Mouse (Mus musculus): ENCODE data around the gene Zfp709. TPM values are rescaled to one million over a fixed set of nuclear protein-coding genes. Genes with fewer than 3 reads are reported as not detected.
A peak's percentile ranks its signal among the peaks of the same experiment; 100 is the strongest.
"Not testable (repeated sequence)": the region's sequence is repeated elsewhere in the genome, so short reads cannot be mapped to it uniquely, and the experiment has no call there.

Gene Zfp709
- 1 to 10 TPM; 4.7 to 6.6 TPM for total RNA-seq (2021)
- 0.10 and 0.19 TPM in 2 replicates for polyA plus RNA-seq (2012; rRNA removed)
- long read RNA-seq, full-length matches to known transcripts, result 2 of 2 reads
- long read RNA-seq, partial matches to known transcripts, result 0 of 2 reads
- long read RNA-seq, other reads (novel, unspliced or antisense), result 0 of 2 reads

- peak; percentile 86 for DNase-seq
Observed at GRCm38 (mm10) chr8:71881618-71882274, at the start of gene Zfp709. TSS of gene Zfp709 (plus strand) at chr8:71882019.

GRCm38 (mm10) chr8:71838207-71838606 lies 43.6 kb upstream of the Zfp709 start:
- DNase-seq, result not testable (repeated sequence)

GRCm38 (mm10) chr8:71841201-71841817 lies 40.5 kb upstream of the Zfp709 start:
- DNase-seq, result not testable (repeated sequence)

- DNase-seq, result not testable (repeated sequence)
Observed at GRCm38 (mm10) chr8:71842476-71842875, 39.3 kb upstream of the Zfp709 start.

GRCm38 (mm10) chr8:71844453-71844852 lies 37.4 kb upstream of the Zfp709 start:
- not testable (repeated sequence) for DNase-seq

- not testable (repeated sequence) for DNase-seq
Observed at GRCm38 (mm10) chr8:71845993-71846483, 35.8 kb upstream of the Zfp709 start.

GRCm38 (mm10) chr8:71846745-71847144 lies 35.1 kb upstream of the Zfp709 start:
- DNase-seq, result not testable (repeated sequence)

GRCm38 (mm10) chr8:71851014-71851413 lies 30.8 kb upstream of the Zfp709 start:
- not testable (repeated sequence) for DNase-seq

- DNase-seq, result not testable (repeated sequence)
Observed at GRCm38 (mm10) chr8:71853360-71853759, 28.5 kb upstream of the Zfp709 start.

GRCm38 (mm10) chr8:71856630-71857328 lies 25.0 kb upstream of the Zfp709 start:
- DNase-seq, result not testable (repeated sequence)

GRCm38 (mm10) chr8:71857364-71857763 lies 24.5 kb upstream of the Zfp709 start:
- not testable (repeated sequence) for DNase-seq

GRCm38 (mm10) chr8:71861551-71861950 lies 20.3 kb upstream of the Zfp709 start:
- not testable (repeated sequence) for DNase-seq

GRCm38 (mm10) chr8:71862038-71862437 lies 19.8 kb upstream of the Zfp709 start:
- not testable (repeated sequence) for DNase-seq

GRCm38 (mm10) chr8:71900666-71901065 lies 18.8 kb downstream of the Zfp709 start:
- DNase-seq, result not testable (repeated sequence)

GRCm38 (mm10) chr8:71903084-71903483 lies 21.3 kb downstream of the Zfp709 start:
- DNase-seq, result not testable (repeated sequence)

GRCm38 (mm10) chr8:71906809-71907208 lies 25.0 kb downstream of the Zfp709 start:
- DNase-seq, result no peak

- no peak for DNase-seq
Observed at GRCm38 (mm10) chr8:71907798-71908257, 26.0 kb downstream of the Zfp709 start.

- DNase-seq, result peak; percentile 94
Observed at GRCm38 (mm10) chr8:71908309-71909261, 26.8 kb downstream of the Zfp709 start, which contains the start of the genes Zfp882 and Zfp617. TSS of gene Zfp882 (plus strand) at chr8:71908608. TSS of gene Zfp617 (plus strand) at chr8:71908635.

- DNase-seq, result no peak
Observed at GRCm38 (mm10) chr8:71912286-71912685, 30.5 kb downstream of the Zfp709 start.

GRCm38 (mm10) chr8:71922567-71923401 lies 41.0 kb downstream of the Zfp709 start:
- peak; percentile 97 for DNase-seq
